Comparison of ENCODE assay signal across 8 mouse cellular contexts in the genomic region with DNA sequence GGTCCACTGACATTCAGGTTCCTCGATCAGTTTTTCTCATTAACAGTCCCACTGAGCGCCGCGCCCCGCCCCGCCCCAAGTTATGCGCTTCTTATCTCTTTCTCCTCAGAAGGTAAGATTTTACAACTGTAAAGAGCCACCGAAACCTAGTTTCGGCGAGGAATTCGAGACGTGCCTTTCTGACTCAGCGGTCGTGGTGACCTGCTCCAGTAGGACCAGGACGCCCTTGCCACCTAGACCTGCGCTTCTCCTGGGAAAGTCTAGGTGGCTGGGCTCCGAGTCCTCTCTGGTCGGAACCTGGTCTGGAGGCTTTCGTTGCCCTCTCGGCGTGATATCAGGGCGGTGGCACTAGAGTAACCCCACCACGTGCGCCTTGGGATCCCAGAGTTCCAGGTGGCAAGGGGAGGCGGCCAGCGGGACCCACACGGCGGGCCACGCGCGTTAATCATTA. TPM values are rescaled to one million over a fixed set of nuclear protein-coding genes. Genes with fewer than 3 reads are reported as not detected.
DNase-seq lines count a peak whose midpoint lies in the region; ATAC-seq lines count a peak whose summit lies in the region.

No protein-coding gene starts in this region.

- H3K27me3 ChIP-seq in kidney, embryonic 15.5 days = 0 out of 2 replicates have a peak, but pooled peaks cover 2% of the 10 kb centered on the region
- peaks cover 85% of the 10 kb centered on the region for H3K27me3 ChIP-seq in hindbrain, embryonic 10.5 days (ENCODE audit: insufficient read depth, poor library complexity, severe bottlenecking)
- peaks cover 78% of the 10 kb centered on the region for H3K27me3 ChIP-seq in megakaryocyte, embryonic 14.5 days (replicated peaks)

- DNase-seq in kidney, postnatal 14 days = no peak
- peak; percentile 81 for DNase-seq in R1 (ENCODE audit: low read depth, low spot score)
- DNase-seq in hindbrain, embryonic 10.5 days (ENCODE audit: low spot score) = no peak
- DNase-seq in frontal cortex, adult 2 months (ENCODE audit: extremely low spot score in 1 of 2, low spot score in 1 of 2) = no peak
- DNase-seq in adrenal gland, adult 8-10 months = no peak
- no peak for DNase-seq in layer of hippocampus, postnatal 36 days

- H3K27ac ChIP-seq in kidney, embryonic 15.5 days = peak overlapping the region; percentile 95
- H3K27ac ChIP-seq in hindbrain, embryonic 10.5 days = peak overlapping the region; percentile 85

- WGBS in kidney, embryonic 15.5 days = 1% methylated on average over 31 of the region's 31 CpGs
- WGBS in hindbrain, embryonic 10.5 days = under 1% methylated on average over 31 of the region's 31 CpGs

- peak overlapping the region; percentile 93 for H3K4me2 ChIP-seq in kidney, embryonic 15.5 days

- H3K4me1 ChIP-seq in kidney, embryonic 15.5 days = peaks cover 75% of the 10 kb centered on the region
- peaks cover 40% of the 10 kb centered on the region for H3K4me1 ChIP-seq in hindbrain, embryonic 10.5 days (replicated peaks)
- peaks cover 64% of the 10 kb centered on the region for H3K4me1 ChIP-seq in megakaryocyte, embryonic 14.5 days

- H3K9ac ChIP-seq in kidney, embryonic 15.5 days = peak overlapping the region; percentile 95

- no peaks in the 10 kb centered on the region for H3K36me3 ChIP-seq in kidney, embryonic 15.5 days
- H3K36me3 ChIP-seq in hindbrain, embryonic 10.5 days = no peaks in the 10 kb centered on the region
- H3K36me3 ChIP-seq in megakaryocyte, embryonic 14.5 days (replicated peaks; ENCODE audit: low read length) = no peaks in the 10 kb centered on the region

- H3K4me3 ChIP-seq in kidney, embryonic 15.5 days (replicated peaks) = peak overlapping the region; percentile 87
- H3K4me3 ChIP-seq in hindbrain, embryonic 10.5 days = peak overlapping the region; percentile 74
- peak overlapping the region; percentile 93 for H3K4me3 ChIP-seq in megakaryocyte, embryonic 14.5 days (replicated peaks)

- H3K9me3 ChIP-seq in kidney, embryonic 15.5 days (replicated peaks) = no peaks in the 10 kb centered on the region
- H3K9me3 ChIP-seq in hindbrain, embryonic 10.5 days = no peaks in the 10 kb centered on the region
- H3K9me3 ChIP-seq in megakaryocyte, embryonic 14.5 days = no peaks in the 10 kb centered on the region

- ATAC-seq in kidney, embryonic 15.5 days (replicated peaks; ENCODE audit: low FRiP score) = no peak

RNA-seq across cellular contexts. Expression of a gene that starts 2.3 kb away (rescaled TPM):
- polyA plus RNA-seq in kidney, embryonic 15.5 days (2015; fragmentation: Nextera tagmentation; extraction: Ambion mirVana) = 18.2 and 18.8 TPM in 2 replicates
- polyA plus RNA-seq in hindbrain, embryonic 10.5 days (2016; fragmentation: Nextera tagmentation; extraction: Ambion mirVana) = 2.1 and 2.7 TPM in 2 replicates
- 2.2 and 4.4 TPM in 2 replicates for polyA plus RNA-seq in megakaryocyte, embryonic 14.5 days (2012; ENCODE audit: insufficient read depth, low replicate concordance)
- 11.6 and 12.6 TPM in 2 replicates for polyA plus RNA-seq in frontal cortex, adult 2 months (2012; rRNA removed)
- 10 to 100 TPM; 10.8 to 23.4 (median 16.2) TPM for total RNA-seq in adrenal gland, adult 8-10 months (2022)
- total RNA-seq in layer of hippocampus, postnatal 36 days (2021) = 10 to 100 TPM; 22.9 to 23.2 TPM
